Mouse (Mus musculus): ENCODE results near the gene Rassf1. TPM values are rescaled to one million over a fixed set of nuclear protein-coding genes. Genes with fewer than 3 reads are reported as not detected.
A peak's percentile ranks its signal among the peaks of the same experiment; 100 is the strongest.

Gene Rassf1
- total RNA-seq, 1 experiment from 2014 or later, result 36.3 TPM

GRCm38 (mm10) chr9:107586974-107587832, 35.8 kb downstream of the Rassf1 start, which contains the start of gene Ifrd2:
Ifrd2 (plus strand) TSS chr9:107587642.
- ATAC-seq (replicated peaks in 1 of 2; ENCODE audit: insufficient read depth in 1 of 2, low FRiP score in 2 of 2, low TSS enrichment in 1 of 2, low read depth in 1 of 2, poor library complexity in 2 of 2, severe bottlenecking in 2 of 2), result peak; percentile 92 to 93

GRCm38 (mm10) chr9:107587833-107588639, 36.7 kb downstream of the Rassf1 start:
- peak in 1 of 2 experiments; percentile 2; a peak in 1 of 4 replicates for ATAC-seq (replicated peaks in 1 of 2; ENCODE audit: insufficient read depth in 1 of 2, low FRiP score in 2 of 2, low TSS enrichment in 1 of 2, low read depth in 1 of 2, poor library complexity in 2 of 2, severe bottlenecking in 2 of 2)

GRCm38 (mm10) chr9:107590058-107590772, 38.9 kb downstream of the Rassf1 start:
- no peak for ATAC-seq (replicated peaks in 1 of 2; ENCODE audit: insufficient read depth in 1 of 2, low FRiP score in 2 of 2, low TSS enrichment in 1 of 2, low read depth in 1 of 2, poor library complexity in 2 of 2, severe bottlenecking in 2 of 2)

GRCm38 (mm10) chr9:107590773-107591060, 39.4 kb downstream of the Rassf1 start:
- no peak for ATAC-seq (replicated peaks in 1 of 2; ENCODE audit: insufficient read depth in 1 of 2, low FRiP score in 2 of 2, low TSS enrichment in 1 of 2, low read depth in 1 of 2, poor library complexity in 2 of 2, severe bottlenecking in 2 of 2)

GRCm38 (mm10) chr9:107593101-107593976, 42.0 kb downstream of the Rassf1 start:
- ATAC-seq (replicated peaks in 1 of 2; ENCODE audit: insufficient read depth in 1 of 2, low FRiP score in 2 of 2, low TSS enrichment in 1 of 2, low read depth in 1 of 2, poor library complexity in 2 of 2, severe bottlenecking in 2 of 2), result no peak

- no peak for ATAC-seq (replicated peaks in 1 of 2; ENCODE audit: insufficient read depth in 1 of 2, low FRiP score in 2 of 2, low TSS enrichment in 1 of 2, low read depth in 1 of 2, poor library complexity in 2 of 2, severe bottlenecking in 2 of 2)
These were observed 43.1 kb downstream of the Rassf1 start for GRCm38 (mm10) chr9:107594281-107595062.

- ATAC-seq (replicated peaks in 1 of 2; ENCODE audit: insufficient read depth in 1 of 2, low FRiP score in 2 of 2, low TSS enrichment in 1 of 2, low read depth in 1 of 2, poor library complexity in 2 of 2, severe bottlenecking in 2 of 2), result no peak
These were observed 45.5 kb downstream of the Rassf1 start for GRCm38 (mm10) chr9:107596619-107597569.

- no peak for ATAC-seq (replicated peaks in 1 of 2; ENCODE audit: insufficient read depth in 1 of 2, low FRiP score in 2 of 2, low TSS enrichment in 1 of 2, low read depth in 1 of 2, poor library complexity in 2 of 2, severe bottlenecking in 2 of 2)
These were observed 47.0 kb downstream of the Rassf1 start for GRCm38 (mm10) chr9:107598385-107598784.

- no peak for ATAC-seq (replicated peaks in 1 of 2; ENCODE audit: insufficient read depth in 1 of 2, low FRiP score in 2 of 2, low TSS enrichment in 1 of 2, low read depth in 1 of 2, poor library complexity in 2 of 2, severe bottlenecking in 2 of 2)
These were observed 48.1 kb downstream of the Rassf1 start for GRCm38 (mm10) chr9:107599433-107599832.

GRCm38 (mm10) chr9:107599842-107600241, 48.5 kb downstream of the Rassf1 start:
- ATAC-seq (replicated peaks in 1 of 2; ENCODE audit: insufficient read depth in 1 of 2, low FRiP score in 2 of 2, low TSS enrichment in 1 of 2, low read depth in 1 of 2, poor library complexity in 2 of 2, severe bottlenecking in 2 of 2), result no peak

- no peak for ATAC-seq (replicated peaks in 1 of 2; ENCODE audit: insufficient read depth in 1 of 2, low FRiP score in 2 of 2, low TSS enrichment in 1 of 2, low read depth in 1 of 2, poor library complexity in 2 of 2, severe bottlenecking in 2 of 2)
These were observed 49.4 kb downstream of the Rassf1 start for GRCm38 (mm10) chr9:107600745-107601144.

GRCm38 (mm10) chr9:107601275-107601674, 49.9 kb downstream of the Rassf1 start:
- ATAC-seq (replicated peaks in 1 of 2; ENCODE audit: insufficient read depth in 1 of 2, low FRiP score in 2 of 2, low TSS enrichment in 1 of 2, low read depth in 1 of 2, poor library complexity in 2 of 2, severe bottlenecking in 2 of 2), result no peak

- ATAC-seq (replicated peaks in 1 of 2; ENCODE audit: insufficient read depth in 1 of 2, low FRiP score in 2 of 2, low TSS enrichment in 1 of 2, low read depth in 1 of 2, poor library complexity in 2 of 2, severe bottlenecking in 2 of 2), result peak; percentile 76 to 81
These were observed 50.8 kb downstream of the Rassf1 start for GRCm38 (mm10) chr9:107602068-107602648.

GRCm38 (mm10) chr9:107603251-107603650, 51.9 kb downstream of the Rassf1 start:
- no peak for ATAC-seq (replicated peaks in 1 of 2; ENCODE audit: insufficient read depth in 1 of 2, low FRiP score in 2 of 2, low TSS enrichment in 1 of 2, low read depth in 1 of 2, poor library complexity in 2 of 2, severe bottlenecking in 2 of 2)

- no peak for ATAC-seq (replicated peaks in 1 of 2; ENCODE audit: insufficient read depth in 1 of 2, low FRiP score in 2 of 2, low TSS enrichment in 1 of 2, low read depth in 1 of 2, poor library complexity in 2 of 2, severe bottlenecking in 2 of 2)
These were observed 53.8 kb downstream of the Rassf1 start for GRCm38 (mm10) chr9:107605041-107605661.

Data from hematopoietic stem cell, adult 5-6 weeks (primary cell).